Mouse (Mus musculus): Measurements from ENCODE around the gene Cdh26.

The Cdh26 gene

DNA sequence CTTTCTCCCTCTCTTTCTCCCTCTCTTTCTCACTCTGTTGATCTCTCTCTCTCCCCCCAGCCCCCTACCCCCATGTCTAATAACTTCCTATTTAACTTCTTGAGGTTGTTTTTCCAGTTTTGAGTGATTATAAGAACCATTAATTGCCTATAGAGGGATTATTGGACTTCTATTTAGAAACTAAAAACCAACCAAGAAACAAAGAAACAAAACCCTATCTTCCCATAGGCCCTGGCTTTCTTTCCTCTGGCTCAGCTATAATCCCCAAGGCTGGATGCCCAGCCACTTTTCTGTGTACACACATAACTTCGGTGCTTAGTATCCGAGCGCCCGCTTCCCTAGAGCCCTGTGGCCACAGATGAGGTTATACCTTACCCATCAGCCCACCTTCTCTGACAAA is at the start of gene Cdh26:
Cdh26 (plus strand) TSS at position 301 of the 400 bp plus-strand sequence.
- DNase-seq (ENCODE audit: low read depth, low spot score), result no peak

DNA sequence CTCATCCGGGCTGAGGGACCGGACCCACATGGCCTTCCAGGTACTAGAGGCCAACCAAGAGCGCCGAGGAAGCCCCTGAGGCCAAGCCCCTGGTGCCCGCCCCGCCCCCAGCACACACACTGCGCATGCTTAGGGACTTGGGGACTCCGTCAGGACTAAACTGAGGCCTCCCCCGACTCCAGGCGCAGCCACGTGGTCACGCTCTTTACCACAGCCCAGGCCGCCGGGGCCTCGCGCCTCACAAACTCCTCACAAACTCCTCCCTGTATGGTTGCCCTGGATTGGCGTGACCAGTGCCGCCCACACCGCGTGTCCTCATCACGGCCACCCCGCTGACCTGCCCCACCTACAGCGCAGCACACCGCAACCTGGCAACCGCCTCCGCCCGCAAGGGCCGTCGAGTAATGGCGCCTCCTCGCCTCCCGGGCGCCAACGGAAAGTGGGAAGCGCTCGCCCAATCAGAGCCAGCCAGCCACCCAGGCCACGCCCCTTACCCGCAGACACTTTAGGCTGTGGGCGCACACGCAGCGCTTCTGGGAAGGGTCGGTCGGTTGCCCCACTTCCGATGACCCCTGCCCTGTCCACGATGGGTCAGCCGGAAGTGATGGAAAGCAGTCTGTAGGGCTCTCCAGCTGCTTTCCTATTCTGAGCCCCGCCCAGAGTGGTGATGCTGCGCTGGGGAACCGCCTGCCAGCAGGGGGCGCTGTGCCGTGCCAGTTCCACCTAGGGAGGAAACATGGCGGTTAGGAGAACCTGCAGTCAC is 23.1 kb upstream of the Cdh26 start, which contains the start of gene Sycp2:
Sycp2 (minus strand) TSS at position 633 of the 763 bp plus-strand sequence.
- no peak for DNase-seq (ENCODE audit: low read depth, low spot score)

- no peak for DNase-seq (ENCODE audit: low read depth, low spot score)
These were observed 21.3 kb upstream of the Cdh26 start for GRCm38 (mm10) chr2:178409024-178409423.

DNA sequence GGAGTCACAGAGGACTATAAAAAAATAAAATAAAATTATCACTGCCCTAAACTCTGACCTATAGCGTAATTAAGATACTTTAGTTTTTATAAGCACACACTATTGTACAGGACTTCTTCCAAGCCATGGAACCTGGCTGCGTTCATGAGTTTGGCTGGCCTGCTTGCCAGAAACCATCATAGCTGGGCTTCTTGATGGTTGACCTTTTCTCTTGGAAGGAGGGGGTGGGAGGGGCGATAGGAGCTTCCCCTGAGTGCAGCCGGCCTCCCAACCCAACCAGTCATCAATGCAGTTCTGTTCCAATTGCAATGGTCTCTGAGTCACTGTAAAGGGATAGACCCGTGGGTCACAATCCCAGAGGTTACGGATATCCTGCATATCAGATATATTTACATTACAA is 20.0 kb upstream of the Cdh26 start:
- no peak for DNase-seq (ENCODE audit: low read depth, low spot score)

DNA sequence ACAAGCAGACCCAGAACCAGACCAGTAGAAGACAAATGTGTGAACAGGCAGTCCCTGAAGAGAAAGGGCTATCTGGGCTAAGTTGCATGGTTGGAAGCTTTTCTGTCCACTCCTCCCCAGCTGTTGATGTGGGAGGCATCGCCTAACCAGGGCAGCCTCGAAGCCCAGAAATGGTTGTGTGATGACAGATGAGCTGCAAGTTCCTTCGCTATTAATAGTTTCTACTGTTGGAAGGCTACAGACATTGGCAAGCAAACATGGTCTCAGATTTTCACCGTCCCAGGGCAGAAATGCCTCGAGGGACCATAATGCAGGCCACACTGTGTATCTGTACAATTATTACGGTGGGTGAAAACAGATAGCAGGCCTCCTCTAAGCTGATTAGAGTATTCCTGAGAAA is 17.7 kb upstream of the Cdh26 start:
- DNase-seq (ENCODE audit: low read depth, low spot score), result no peak

GRCm38 (mm10) chr2:178413081-178413480 is 17.2 kb upstream of the Cdh26 start:
- DNase-seq (ENCODE audit: low read depth, low spot score), result no peak

- no peak for DNase-seq (ENCODE audit: low read depth, low spot score)
These were observed 16.7 kb upstream of the Cdh26 start for GRCm38 (mm10) chr2:178413481-178414260.

DNA sequence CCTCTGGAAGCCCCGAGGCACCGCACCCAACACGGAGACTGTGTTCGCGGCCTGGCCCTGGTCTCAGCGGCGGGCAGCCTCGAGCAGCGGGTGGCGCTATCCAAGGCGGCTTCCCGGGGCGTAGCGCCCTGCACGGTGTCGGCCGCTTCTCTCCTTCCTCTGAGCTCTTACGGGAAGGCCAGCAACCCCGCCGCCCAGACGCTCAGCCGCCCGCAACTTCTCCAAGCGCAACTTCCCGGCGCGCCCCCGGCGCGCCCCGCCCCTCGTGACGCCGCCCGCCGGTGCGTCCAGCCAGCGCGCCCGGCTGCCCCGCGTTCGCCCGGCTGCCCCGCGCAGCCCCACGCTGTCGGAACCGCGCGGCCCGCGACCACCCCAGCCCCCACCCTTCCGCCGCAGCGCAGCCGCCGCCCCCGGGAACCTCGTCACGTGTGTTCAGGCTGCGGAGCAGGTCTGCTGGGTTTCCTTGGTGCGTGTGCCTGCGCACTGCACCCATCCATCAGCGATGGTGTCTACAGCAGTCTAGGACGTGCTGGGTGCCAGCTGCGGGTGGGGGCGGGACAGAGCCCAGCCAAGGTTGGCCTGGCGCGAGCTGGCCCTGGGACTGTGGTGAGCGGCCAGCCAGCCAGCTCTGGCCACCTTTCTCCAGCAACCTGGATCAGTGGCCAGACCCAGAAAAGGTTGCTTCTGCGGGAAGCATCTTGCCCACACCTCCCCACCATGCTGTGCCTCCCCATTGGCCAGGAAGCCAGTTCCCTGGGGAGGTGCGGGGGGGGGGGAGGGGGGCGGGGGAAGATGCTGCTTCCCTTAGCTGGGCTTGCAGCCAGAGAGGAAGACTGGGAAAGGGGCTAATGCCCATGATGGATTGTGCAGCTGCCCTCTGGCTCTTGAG is 15.8 kb upstream of the Cdh26 start, which contains the start of the genes Ppp1r3d and Fam217b:
Ppp1r3d (minus strand) TSS at position 212 of the 889 bp plus-strand sequence.
Fam217b (plus strand) TSS at position 264 of the 889 bp plus-strand sequence.
- no peak for DNase-seq (ENCODE audit: low read depth, low spot score)

DNA sequence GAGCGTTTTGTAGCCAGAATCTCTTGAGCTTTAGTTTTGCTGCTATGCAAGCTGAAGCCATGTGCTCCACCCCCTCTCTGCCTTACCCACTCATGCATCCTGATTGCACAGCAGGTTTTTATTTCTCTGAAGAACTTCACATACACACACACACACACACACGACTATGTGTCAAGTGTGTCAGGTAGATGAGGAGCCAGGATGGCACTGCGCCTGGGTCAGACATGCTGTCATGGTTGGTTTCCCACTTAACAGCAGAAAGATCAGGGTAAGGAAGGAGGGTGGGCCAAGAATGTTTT is 15.2 kb upstream of the Cdh26 start:
- DNase-seq (ENCODE audit: low read depth, low spot score), result no peak

- DNase-seq (ENCODE audit: low read depth, low spot score), result no peak
These were observed 13.9 kb upstream of the Cdh26 start for GRCm38 (mm10) chr2:178416427-178416826.

- no peak for DNase-seq (ENCODE audit: low read depth, low spot score)
These were observed 13.4 kb upstream of the Cdh26 start for GRCm38 (mm10) chr2:178416970-178417369.

DNA sequence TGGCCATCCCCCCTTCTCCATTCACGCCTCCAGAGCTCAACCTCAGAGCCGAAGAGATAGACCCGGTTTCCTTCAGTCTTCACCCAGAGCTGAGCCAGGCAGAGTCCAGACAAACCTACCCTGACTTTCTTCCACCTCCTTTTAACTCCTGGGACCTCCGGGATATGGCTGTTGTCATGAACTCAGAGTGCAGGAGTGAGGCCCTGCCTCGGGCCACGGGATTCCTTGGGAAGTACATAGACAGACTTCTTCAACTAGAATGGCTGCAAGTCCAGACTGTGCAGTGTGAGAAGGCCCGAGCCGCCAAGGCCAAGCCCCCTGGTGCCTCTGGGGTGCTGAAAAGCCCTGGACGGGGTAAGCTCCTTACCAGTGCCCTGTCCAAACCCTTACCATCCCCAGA is 9.8 kb upstream of the Cdh26 start:
- no peak for DNase-seq (ENCODE audit: low read depth, low spot score)

DNA sequence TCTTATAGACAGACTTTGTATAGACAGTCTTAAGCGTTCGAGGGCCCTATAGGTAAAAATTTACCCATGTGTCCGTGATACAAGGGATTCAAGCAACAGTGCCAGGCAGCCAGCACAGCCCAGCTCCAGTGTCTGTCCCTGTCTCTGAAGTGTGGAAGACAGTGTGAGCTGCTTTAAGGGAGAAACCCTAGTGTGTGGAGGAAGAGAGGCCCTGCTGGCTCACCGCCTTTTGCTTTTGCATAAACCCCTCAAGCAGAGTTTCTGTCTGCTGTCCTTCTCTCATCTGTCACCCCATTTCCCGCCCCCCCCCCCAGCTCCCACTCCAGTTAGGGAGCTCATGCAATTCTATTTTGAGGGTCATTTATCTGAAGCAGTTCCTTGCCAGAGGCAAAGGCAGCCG is 8.7 kb upstream of the Cdh26 start:
- DNase-seq (ENCODE audit: low read depth, low spot score), result no peak

DNA sequence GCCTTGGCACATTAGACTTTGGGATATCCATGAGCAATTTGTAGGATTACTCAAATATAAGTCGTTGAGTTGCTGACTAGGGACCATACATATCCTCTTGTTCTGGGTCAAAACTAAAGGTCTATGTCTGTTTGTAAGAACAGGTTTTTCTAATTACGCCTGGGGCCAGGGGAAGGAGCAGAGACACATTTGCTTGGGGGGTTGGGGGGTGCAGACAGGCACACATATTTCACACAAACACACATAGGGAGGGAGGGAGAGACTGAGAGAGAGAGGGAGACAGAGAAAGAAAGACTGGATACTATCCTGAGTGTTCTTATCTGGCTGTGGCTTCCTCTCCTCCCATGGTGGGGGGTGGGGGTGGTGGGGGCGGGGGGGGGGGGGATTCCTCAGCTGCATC is 8.1 kb upstream of the Cdh26 start:
- no peak for DNase-seq (ENCODE audit: low read depth, low spot score)

DNA sequence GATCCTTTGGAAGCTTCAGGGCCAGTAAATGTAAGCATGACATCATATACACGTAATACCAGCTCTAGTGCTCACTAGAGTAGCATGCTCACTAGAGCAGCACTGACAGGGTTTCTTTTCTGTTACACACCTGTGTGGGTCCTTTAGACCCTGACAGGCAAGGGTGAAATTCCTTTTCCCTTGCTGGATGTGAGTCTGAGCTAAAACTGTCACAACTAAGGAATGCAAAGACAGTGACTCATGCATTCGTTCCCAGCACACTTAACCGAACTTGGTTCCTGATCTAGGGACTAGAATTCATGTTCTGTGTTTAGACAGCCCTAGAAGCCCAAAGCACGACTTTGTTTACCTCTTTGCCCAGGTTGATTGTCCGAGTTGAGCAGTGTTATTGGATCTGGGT is 7.1 kb upstream of the Cdh26 start:
- DNase-seq (ENCODE audit: low read depth, low spot score), result no peak

- DNase-seq (ENCODE audit: low read depth, low spot score), result no peak
These were observed 4.1 kb upstream of the Cdh26 start for GRCm38 (mm10) chr2:178426229-178426628.

DNA sequence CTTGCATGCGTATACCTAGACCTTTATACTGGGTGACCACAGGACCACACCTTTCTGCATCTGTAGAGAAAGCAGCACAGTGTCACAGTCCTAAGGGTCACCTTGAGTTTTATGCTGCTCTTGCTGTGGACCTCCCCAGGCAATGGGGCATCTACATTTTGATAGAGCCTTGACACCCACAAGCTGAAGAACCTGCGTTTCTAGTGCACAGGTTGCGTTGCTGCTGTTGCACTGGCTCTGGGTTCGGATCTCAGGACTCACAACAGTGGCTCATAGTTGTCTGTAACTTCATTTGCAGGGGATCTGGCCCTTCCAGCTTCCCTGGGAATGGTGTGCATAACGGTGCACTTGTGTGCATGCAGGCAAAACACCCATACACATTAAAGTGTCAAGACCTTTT is 3.1 kb upstream of the Cdh26 start:
- no peak for DNase-seq (ENCODE audit: low read depth, low spot score)

DNA sequence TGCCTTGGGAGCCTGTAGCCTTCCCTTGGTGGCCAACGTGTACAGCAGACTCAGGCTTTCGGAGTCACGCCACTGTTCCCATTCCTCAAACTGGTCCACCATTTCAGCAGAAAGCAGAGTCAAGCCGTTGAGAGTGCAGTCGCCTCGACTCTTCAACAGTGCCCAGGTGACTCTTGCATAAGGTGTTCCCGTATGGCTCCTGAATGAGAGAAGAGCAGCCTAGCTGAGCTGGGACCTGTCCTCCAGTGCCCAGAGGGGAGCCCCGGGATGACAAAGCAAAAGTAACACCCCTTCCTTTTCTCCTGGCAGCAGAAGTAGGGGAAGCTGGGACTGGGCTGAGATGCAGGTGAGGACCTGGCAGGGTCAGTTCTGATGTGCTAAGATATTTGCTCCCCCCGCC is 2.1 kb upstream of the Cdh26 start:
- no peak for DNase-seq (ENCODE audit: low read depth, low spot score)

GRCm38 (mm10) chr2:178428676-178429075 is 1.7 kb upstream of the Cdh26 start:
- no peak for DNase-seq (ENCODE audit: low read depth, low spot score)

DNA sequence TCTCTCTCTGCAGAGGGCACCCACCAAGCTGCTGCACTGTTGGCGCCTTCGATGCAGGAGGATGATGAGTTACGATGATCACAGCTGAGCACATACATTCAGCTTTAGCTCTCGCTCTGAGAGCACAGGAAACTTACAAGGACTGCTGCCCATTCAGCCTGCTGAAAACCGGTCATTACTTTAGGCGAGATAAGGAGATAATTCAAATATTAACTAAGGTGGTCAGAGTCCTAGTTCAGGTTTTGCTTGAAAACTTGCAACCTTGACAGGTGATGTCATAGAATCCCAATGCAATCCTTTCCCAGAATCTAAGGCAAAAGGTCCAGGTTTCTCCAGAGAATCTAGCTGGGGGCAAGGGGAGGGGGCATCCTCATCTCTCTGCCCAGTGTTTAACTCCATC is 905 bp upstream of the Cdh26 start:
- DNase-seq (ENCODE audit: low read depth, low spot score), result no peak

DNA sequence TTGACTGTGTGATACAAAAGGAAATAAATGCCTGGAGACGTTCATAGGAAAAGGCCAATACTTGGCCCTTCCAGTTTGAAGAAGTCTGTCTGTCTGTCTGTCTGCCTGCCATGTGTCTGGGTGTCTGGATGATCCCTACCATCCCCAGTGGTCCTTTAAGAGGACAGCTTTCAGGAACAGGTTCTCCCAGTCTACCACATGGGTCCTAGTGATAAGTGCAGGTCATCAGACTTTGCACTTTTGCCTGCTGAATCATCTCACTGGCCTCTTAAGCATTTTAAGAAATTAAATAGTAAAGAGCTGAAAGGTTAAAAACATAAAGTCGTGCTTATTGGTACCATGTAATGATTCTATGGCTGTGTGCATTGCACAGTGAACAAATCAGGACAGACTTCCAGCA is 3.2 kb downstream of the Cdh26 start:
- DNase-seq (ENCODE audit: low read depth, low spot score), result no peak

DNA sequence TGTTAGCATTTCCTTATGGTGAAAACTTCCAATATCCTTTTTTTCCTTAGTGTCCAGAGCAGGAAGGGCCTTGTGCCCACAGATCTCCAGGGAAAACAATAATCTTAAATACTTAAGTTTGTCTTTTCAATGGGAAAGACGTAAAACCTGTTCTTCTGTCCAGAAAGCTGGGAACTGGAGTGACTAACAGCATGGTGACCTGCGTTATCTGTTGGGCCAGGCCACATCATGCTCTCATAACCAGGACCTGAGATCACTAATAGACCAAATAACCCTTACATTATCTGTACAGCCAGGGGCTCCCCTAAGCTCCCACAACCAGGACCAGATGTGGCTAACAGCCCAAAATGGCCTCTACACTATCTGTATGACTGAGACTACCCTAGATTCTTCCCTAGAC is 3.6 kb downstream of the Cdh26 start:
- no peak for DNase-seq (ENCODE audit: low read depth, low spot score)
